Mouse (Mus musculus) cortical plate, adult 2 months (tissue): ENCODE data around the gene Zdhhc4.

Source experiments
- CTCF ChIP-seq: fragments of 200-500 bp; IDR thresholded peaks from 2 replicates; pipeline ENCODE4 v1.5.1; 2011; ENCODE audit warnings: mild to moderate bottlenecking, control low read depth, low read length; ENCODE audit not compliant: insufficient read depth; ENCODE audit errors: extremely low read depth
- POLR2A ChIP-seq: fragments of 200-500 bp; IDR thresholded peaks from 2 replicates; pipeline ENCODE4 v1.6.1; 2011; ENCODE audit warnings: mild to moderate bottlenecking, low read length, control low read depth; ENCODE audit not compliant: insufficient read depth; ENCODE audit errors: extremely low read depth

GRCm38 (mm10) chr5:143311886-143312285, 17.2 kb downstream of the Zdhhc4 start:
- TF ChIP-seq CTCF (peak; percentile 89), POLR2A (no peak)
